Mouse (Mus musculus) hindbrain, embryonic 16.5 days (tissue): ENCODE results near the gene Klk9. TPM values are rescaled to one million over a fixed set of nuclear protein-coding genes. Genes with fewer than 3 reads are reported as not detected.

Experiments used
- ATAC-seq: fragments of 200-750 bp; cut with Nextera tagmentation; 2 replicates; pipeline ENCODE4 v1.8.0; 2017; ENCODE audit warnings: moderate TSS enrichment, moderate library complexity
- H3K27ac ChIP-seq: fragments of 300-500 bp; sonication (generic); 2 replicates; pipeline ENCODE4 v1.5.1; 2014; ENCODE audit warnings: low read depth, mild to moderate bottlenecking, control low read depth, low read length, moderate library complexity
- H3K27me3 ChIP-seq: fragments of 300-500 bp; sonication (generic); replicated peaks from 2 replicates; pipeline ENCODE4 v1.6.1; 2014; ENCODE audit warnings: low read length; ENCODE audit not compliant: control insufficient read depth, insufficient read depth
- H3K36me3 ChIP-seq: fragments of 300-500 bp; sonication (generic); 2 replicates; pipeline ENCODE4 v1.6.1; 2014; ENCODE audit warnings: mild to moderate bottlenecking, low read length, moderate library complexity, mixed read lengths; ENCODE audit not compliant: control insufficient read depth, insufficient read depth
- H3K4me1 ChIP-seq: fragments of 300-500 bp; sonication (generic); 2 replicates; pipeline ENCODE4 v1.6.1; 2014; ENCODE audit warnings: low read depth, low read length; ENCODE audit not compliant: control insufficient read depth, insufficient read depth
- H3K4me2 ChIP-seq: fragments of 300-500 bp; sonication (generic); 2 replicates; pipeline ENCODE4 v1.6.1; 2014; ENCODE audit warnings: mild to moderate bottlenecking, low read length, control low read depth, moderate library complexity
- H3K4me3 ChIP-seq: fragments of 300-500 bp; sonication (generic); 2 replicates; pipeline ENCODE4 v1.5.1; 2014; ENCODE audit warnings: mild to moderate bottlenecking, low read length, control low read depth, moderate library complexity
- H3K9ac ChIP-seq: fragments of 300-500 bp; sonication (generic); 2 replicates; pipeline ENCODE4 v1.6.1; 2014; ENCODE audit warnings: low read depth, mild to moderate bottlenecking, control low read depth, low read length, moderate library complexity
- H3K9me3 ChIP-seq: fragments of 300-500 bp; sonication (generic); 2 replicates; pipeline ENCODE4 v1.6.1; 2014; ENCODE audit warnings: mild to moderate bottlenecking, low read length, moderate library complexity; ENCODE audit not compliant: control insufficient read depth
- WGBS: fragments of 180-500 bp; shearing (Covaris S2); extraction: QIAGEN DNeasy Blood & Tissue Kit; methylation state at CpG from one replicate; pipeline ENCODE4 v1.1.7; 2014; 5-methylcytosine and 5-hydroxymethylcytosine counted together
- polyA plus RNA-seq: library from polyadenylated mRNA; unstranded; fragments of >200 nt; fragmentation: Nextera tagmentation; extraction: Ambion mirVana; gene quantifications from 2 replicates; pipeline ENCODE4 v1.2.1, GENCODE M21; 2015

Gene Klk9
- polyA plus RNA-seq, 1 experiment from 2014 or later: 0.10 TPM

GRCm38 (mm10) chr7:43774802-43775201 is 16.9 kb upstream of the Klk9 start:
- no peaks in the 10 kb centered on the region for H3K9me3 ChIP-seq
- H3K4me2 ChIP-seq: no peak overlapping the region
- WGBS: 51% methylated on average over 6 of the region's 6 CpGs
- H3K27ac ChIP-seq: no peak overlapping the region
- no peak overlapping the region for H3K9ac ChIP-seq
- no peaks in the 10 kb centered on the region for H3K4me1 ChIP-seq
- no peaks in the 10 kb centered on the region for H3K36me3 ChIP-seq
- H3K4me3 ChIP-seq: no peak overlapping the region
- no peak for ATAC-seq
- H3K27me3 ChIP-seq: no peaks in the 10 kb centered on the region

- Histone ChIP-seq H3K4me3 (no peak overlapping the region), H3K4me2 (no peak overlapping the region), H3K36me3 (no peaks in the 10 kb centered on the region), H3K27me3 (no peaks in the 10 kb centered on the region), H3K4me1 (no peaks in the 10 kb centered on the region), H3K9me3 (no peaks in the 10 kb centered on the region), H3K9ac (no peak overlapping the region), H3K27ac (no peak overlapping the region)
- 50% methylated on average over 7 of the region's 7 CpGs for WGBS
- ATAC-seq: no peak
Measured at GRCm38 (mm10) chr7:43775311-43776057, 16.2 kb upstream of the Klk9 start.

GRCm38 (mm10) chr7:43776506-43776905 is 15.2 kb upstream of the Klk9 start:
- WGBS: 88% methylated on average over 5 of the region's 5 CpGs
- Histone ChIP-seq H3K36me3 (no peaks in the 10 kb centered on the region), H3K27me3 (no peaks in the 10 kb centered on the region), H3K4me1 (no peaks in the 10 kb centered on the region), H3K27ac (no peak overlapping the region), H3K9ac (no peak overlapping the region), H3K4me2 (no peak overlapping the region), H3K9me3 (no peaks in the 10 kb centered on the region), H3K4me3 (no peak overlapping the region)
- ATAC-seq: no peak

GRCm38 (mm10) chr7:43777423-43777822 is 14.3 kb upstream of the Klk9 start:
- WGBS: 87% methylated on average over 12 of the region's 12 CpGs
- no peak overlapping the region for H3K4me3 ChIP-seq
- H3K36me3 ChIP-seq: no peaks in the 10 kb centered on the region
- no peaks in the 10 kb centered on the region for H3K27me3 ChIP-seq
- no peak overlapping the region for H3K4me2 ChIP-seq
- H3K4me1 ChIP-seq: peaks cover 2% of the 10 kb centered on the region; the same call in 1 of the 2 replicates
- no peaks in the 10 kb centered on the region for H3K9me3 ChIP-seq
- no peak for ATAC-seq
- no peak overlapping the region for H3K9ac ChIP-seq
- no peak overlapping the region for H3K27ac ChIP-seq

- peaks cover 5% of the 10 kb centered on the region; the same call in 1 of the 2 replicates for H3K4me1 ChIP-seq
- H3K36me3 ChIP-seq: no peaks in the 10 kb centered on the region
- no peak overlapping the region for H3K27ac ChIP-seq
- no peaks in the 10 kb centered on the region for H3K27me3 ChIP-seq
- no peaks in the 10 kb centered on the region for H3K9me3 ChIP-seq
- 88% methylated on average over 10 of the region's 10 CpGs for WGBS
- no peak overlapping the region for H3K4me3 ChIP-seq
- no peak overlapping the region for H3K9ac ChIP-seq
- ATAC-seq: no peak
- no peak overlapping the region for H3K4me2 ChIP-seq
Measured at GRCm38 (mm10) chr7:43778176-43778970, 13.3 kb upstream of the Klk9 start.

GRCm38 (mm10) chr7:43780241-43780640 is 11.4 kb upstream of the Klk9 start:
- Histone ChIP-seq H3K27ac (no peak overlapping the region), H3K4me2 (no peak overlapping the region), H3K36me3 (no peaks in the 10 kb centered on the region), H3K9ac (no peak overlapping the region), H3K4me3 (no peak overlapping the region), H3K4me1 (peaks cover 5% of the 10 kb centered on the region; the same call in 1 of the 2 replicates), H3K27me3 (no peaks in the 10 kb centered on the region), H3K9me3 (no peaks in the 10 kb centered on the region)
- 74% methylated on average over 6 of the region's 6 CpGs for WGBS
- no peak for ATAC-seq

- H3K9ac ChIP-seq: no peak within 1 kb of the TSS
- H3K36me3 ChIP-seq: no peaks in the 10 kb centered on the region
- no peak within 1 kb of the TSS for H3K27ac ChIP-seq
- H3K4me1 ChIP-seq: peaks cover 5% of the 10 kb centered on the region; the same call in 1 of the 2 replicates
- no peaks in the 10 kb centered on the region for H3K27me3 ChIP-seq
- no peak within 1 kb of the TSS for H3K4me2 ChIP-seq
- no peak for ATAC-seq
- 55% methylated on average over 5 of the region's 5 CpGs for WGBS
- no peak within 1 kb of the TSS for H3K4me3 ChIP-seq
- H3K9me3 ChIP-seq: no peaks in the 10 kb centered on the region
Measured at GRCm38 (mm10) chr7:43780746-43781145, 10.9 kb upstream of the Klk9 start, which contains the start of gene Klk10. Klk10 (plus strand) TSS chr7:43781035.

- Histone ChIP-seq H3K27me3 (no peaks in the 10 kb centered on the region), H3K9ac (no peak overlapping the region), H3K27ac (no peak overlapping the region), H3K4me2 (no peak overlapping the region), H3K36me3 (no peaks in the 10 kb centered on the region), H3K4me1 (peaks cover 5% of the 10 kb centered on the region; the same call in 1 of the 2 replicates), H3K9me3 (no peaks in the 10 kb centered on the region), H3K4me3 (no peak overlapping the region)
- ATAC-seq: no peak
- WGBS: 92% methylated on average over 11 of the region's 11 CpGs
Measured at GRCm38 (mm10) chr7:43781541-43781940, 10.2 kb upstream of the Klk9 start.
